Mouse (Mus musculus) heart, postnatal 36 days (tissue): Measurements from ENCODE around the gene Uhrf1bp1l. TPM values are rescaled to one million over a fixed set of nuclear protein-coding genes. Genes with fewer than 3 reads are reported as not detected.

Experiments used
- DNase-seq, 2 experiments: peaks; one replicate each; pipeline ENCODE4 v3.0.0; 2021 to 2022
- intact Hi-C: fragments of 180-260 bp; cut with DNase I; formaldehyde crosslinking; loops from one replicate; pipeline ENCODE4 v1.15.1; 2025
- total RNA-seq, 2 experiments: library from RNA; stranded (reverse); gene quantifications; 2 replicates each; pipeline ENCODE4 v1.2.3; 2021

The Uhrf1bp1l gene
- total RNA-seq, 2 experiments from 2014 or later, result 23.5 to 25.4 TPM

- intact Hi-C loops, result no loop called here
- DNase-seq, result no peak
These were observed 87.5 kb downstream of the Uhrf1bp1l start for GRCm38 (mm10) chr10:89832334-89832733.

GRCm38 (mm10) chr10:89833166-89833565 lies 88.4 kb downstream of the Uhrf1bp1l start:
- intact Hi-C loops, result no loop called here
- peak in 1 of 2 experiments; percentile 8 for DNase-seq

- no peak for DNase-seq
These were observed 92.7 kb downstream of the Uhrf1bp1l start for GRCm38 (mm10) chr10:89837476-89837875.

GRCm38 (mm10) chr10:89838834-89839233 lies 94.0 kb downstream of the Uhrf1bp1l start:
- intact Hi-C loops, result no loop called here
- no peak for DNase-seq

More at GRCm38 (mm10) chr10:89837476-89837875, 92.7 kb downstream of the Uhrf1bp1l start:
- intact Hi-C loops, result no loop called here

GRCm38 (mm10) chr10:89850951-89851350 lies 106.2 kb downstream of the Uhrf1bp1l start:
- no peak for DNase-seq
- intact Hi-C loops, result no loop called here

- no peak for DNase-seq
- intact Hi-C loops, result no loop called here
These were observed 110.6 kb downstream of the Uhrf1bp1l start for GRCm38 (mm10) chr10:89855251-89855875.

GRCm38 (mm10) chr10:89856286-89856685 lies 111.5 kb downstream of the Uhrf1bp1l start:
- no peak for DNase-seq
- intact Hi-C loops, result no loop called here

- intact Hi-C loops, result no loop called here
- DNase-seq, result no peak
These were observed 123.4 kb downstream of the Uhrf1bp1l start for GRCm38 (mm10) chr10:89868211-89868610.

GRCm38 (mm10) chr10:89868836-89869235 lies 124.0 kb downstream of the Uhrf1bp1l start:
- no peak for DNase-seq
- intact Hi-C loops, result no loop called here

Other genes with a start within 250 kb of the Uhrf1bp1l start
- under 1 TPM; 0.43 to 0.64 TPM for gene Nr1h4, start 211.4 kb upstream of the Uhrf1bp1l start, total RNA-seq
- gene Slc17a8, start 123.7 kb upstream of the Uhrf1bp1l start, total RNA-seq, result not detected
- 10 to 100 TPM; 15.8 to 16.6 TPM for gene Scyl2, start 58.7 kb upstream of the Uhrf1bp1l start, total RNA-seq
- 10 to 100 TPM; 10.7 to 12.9 TPM for gene Actr6, start 12.7 kb upstream of the Uhrf1bp1l start, total RNA-seq
- under 1 TPM; 0.30 to 0.44 TPM for gene Anks1b, start 128.5 kb downstream of the Uhrf1bp1l start, total RNA-seq